Mouse (Mus musculus): ENCODE measurements around the gene Prss44. TPM values are rescaled to one million over a fixed set of nuclear protein-coding genes. Genes with fewer than 3 reads are reported as not detected.

The Prss44 gene
- total and polyA plus RNA-seq, 2 experiments from 2014 or later, result not detected

GRCm38 (mm10) chr9:110778559-110778958, 35.2 kb upstream of the Prss44 start:
- DNase-seq (ENCODE audit: low spot score) (no peak), ATAC-seq (ENCODE audit: insufficient read depth, low read depth) (no peak)
- Histone ChIP-seq H3K27ac (ENCODE audit: low read depth) (no peak overlapping the region), H3K27me3 (ENCODE audit: control insufficient read depth, insufficient read depth, low read length) (0 out of 2 replicates have a peak, but pooled peaks cover 3% of the 10 kb centered on the region), H3K4me3 (ENCODE audit: low read depth, low read length) (no peak overlapping the region), H3K9me3 (replicated peaks; ENCODE audit: control insufficient read depth, low read length) (no peaks in the 10 kb centered on the region), H3K4me2 (ENCODE audit: low read depth, low read length) (no peak overlapping the region), H3K4me1 (ENCODE audit: control insufficient read depth, insufficient read depth) (peaks cover 13% of the 10 kb centered on the region; the same call in 1 of the 2 replicates), H3K9ac (replicated peaks; ENCODE audit: low read depth, low read length) (no peak overlapping the region), H3K36me3 (replicated peaks; ENCODE audit: control insufficient read depth, insufficient read depth, low read length) (no peaks in the 10 kb centered on the region)
- 79% methylated on average over 7 of the region's 7 CpGs for WGBS
- TF ChIP-seq EP300 (IDR thresholded peaks at IDR 0.05; ENCODE audit: low read depth) (no peak), CTCF (IDR thresholded peaks at IDR 0.05; ENCODE audit: low read depth) (no peak)

GRCm38 (mm10) chr9:110779242-110779913, 34.4 kb upstream of the Prss44 start:
- Histone ChIP-seq H3K36me3 (replicated peaks; ENCODE audit: control insufficient read depth, insufficient read depth, low read length) (no peaks in the 10 kb centered on the region), H3K9me3 (replicated peaks; ENCODE audit: control insufficient read depth, low read length) (no peaks in the 10 kb centered on the region), H3K27me3 (ENCODE audit: control insufficient read depth, insufficient read depth, low read length) (0 out of 2 replicates have a peak, but pooled peaks cover 3% of the 10 kb centered on the region), H3K4me3 (ENCODE audit: low read depth, low read length) (no peak overlapping the region), H3K4me2 (ENCODE audit: low read depth, low read length) (no peak overlapping the region), H3K9ac (replicated peaks; ENCODE audit: low read depth, low read length) (no peak overlapping the region), H3K4me1 (ENCODE audit: control insufficient read depth, insufficient read depth) (peaks cover 13% of the 10 kb centered on the region; the same call in 1 of the 2 replicates), H3K27ac (ENCODE audit: low read depth) (no peak overlapping the region)
- ATAC-seq (ENCODE audit: insufficient read depth, low read depth) (no peak), DNase-seq (ENCODE audit: low spot score) (no peak)
- TF ChIP-seq EP300 (IDR thresholded peaks at IDR 0.05; ENCODE audit: low read depth) (no peak), CTCF (IDR thresholded peaks at IDR 0.05; ENCODE audit: low read depth) (peak; percentile 37)
- 61% methylated on average over 5 of the region's 5 CpGs for WGBS

- Histone ChIP-seq H3K9ac (replicated peaks; ENCODE audit: low read depth, low read length) (peak overlapping the region; percentile 34), H3K4me3 (ENCODE audit: low read depth, low read length) (peak overlapping the region; percentile 48), H3K36me3 (replicated peaks; ENCODE audit: control insufficient read depth, insufficient read depth, low read length) (no peaks in the 10 kb centered on the region), H3K9me3 (replicated peaks; ENCODE audit: control insufficient read depth, low read length) (no peaks in the 10 kb centered on the region), H3K4me1 (ENCODE audit: control insufficient read depth, insufficient read depth) (peaks cover 5% of the 10 kb centered on the region; the same call in 1 of the 2 replicates), H3K4me2 (ENCODE audit: low read depth, low read length) (peak overlapping the region; percentile 79), H3K27ac (ENCODE audit: low read depth) (peak overlapping the region; percentile 67), H3K27me3 (ENCODE audit: control insufficient read depth, insufficient read depth, low read length) (0 out of 2 replicates have a peak, but pooled peaks cover 3% of the 10 kb centered on the region)
- ATAC-seq (ENCODE audit: insufficient read depth, low read depth), result peak; percentile 92
- peak; percentile 82 for DNase-seq (ENCODE audit: low spot score)
- peak; percentile 79 for TF ChIP-seq CTCF (IDR thresholded peaks at IDR 0.05; ENCODE audit: low read depth)
- no peak for TF ChIP-seq EP300 (IDR thresholded peaks at IDR 0.05; ENCODE audit: low read depth)
- under 1% methylated on average over 42 of the region's 43 CpGs for WGBS
Observed at GRCm38 (mm10) chr9:110781256-110781721, 32.5 kb upstream of the Prss44 start.

- H3K4me1 ChIP-seq (ENCODE audit: control insufficient read depth, insufficient read depth), result peaks cover 5% of the 10 kb centered on the region; the same call in 1 of the 2 replicates
- H3K9ac ChIP-seq (replicated peaks; ENCODE audit: low read depth, low read length), result peak overlapping the region; percentile 34
- under 1% methylated on average over 22 of the region's 23 CpGs for whole genome bisulfite sequencing
- H3K9me3 ChIP-seq (replicated peaks; ENCODE audit: control insufficient read depth, low read length), result no peaks in the 10 kb centered on the region
- H3K4me2 ChIP-seq (ENCODE audit: low read depth, low read length), result peak overlapping the region; percentile 79
- peak overlapping the region; percentile 67 for H3K27ac ChIP-seq (ENCODE audit: low read depth)
- DNase-seq (ENCODE audit: low spot score) (peak; percentile 73), ATAC-seq (ENCODE audit: insufficient read depth, low read depth) (peak; percentile 69)
- peak overlapping the region; percentile 48 for H3K4me3 ChIP-seq (ENCODE audit: low read depth, low read length)
- TF ChIP-seq CTCF (IDR thresholded peaks at IDR 0.05; ENCODE audit: low read depth), result peak; percentile 16; the same call in 1 of the 2 replicates
- TF ChIP-seq EP300 (IDR thresholded peaks at IDR 0.05; ENCODE audit: low read depth), result no peak
- no peaks in the 10 kb centered on the region for H3K36me3 ChIP-seq (replicated peaks; ENCODE audit: control insufficient read depth, insufficient read depth, low read length)
- 0 out of 2 replicates have a peak, but pooled peaks cover 3% of the 10 kb centered on the region for H3K27me3 ChIP-seq (ENCODE audit: control insufficient read depth, insufficient read depth, low read length)
Observed at GRCm38 (mm10) chr9:110781731-110782130, 32.1 kb upstream of the Prss44 start.

GRCm38 (mm10) chr9:110783611-110784010, 30.2 kb upstream of the Prss44 start:
- ATAC-seq (ENCODE audit: insufficient read depth, low read depth) (no peak), DNase-seq (ENCODE audit: low spot score) (no peak)
- TF ChIP-seq EP300 (IDR thresholded peaks at IDR 0.05; ENCODE audit: low read depth), result no peak
- no peak for TF ChIP-seq CTCF (IDR thresholded peaks at IDR 0.05; ENCODE audit: low read depth)
- H3K36me3 ChIP-seq (replicated peaks; ENCODE audit: control insufficient read depth, insufficient read depth, low read length), result no peaks in the 10 kb centered on the region
- H3K9me3 ChIP-seq (replicated peaks; ENCODE audit: control insufficient read depth, low read length), result no peaks in the 10 kb centered on the region
- 0 out of 2 replicates have a peak, but pooled peaks cover 3% of the 10 kb centered on the region for H3K27me3 ChIP-seq (ENCODE audit: control insufficient read depth, insufficient read depth, low read length)
- H3K4me1 ChIP-seq (ENCODE audit: control insufficient read depth, insufficient read depth), result peaks cover 5% of the 10 kb centered on the region; the same call in 1 of the 2 replicates
- H3K4me3 ChIP-seq (ENCODE audit: low read depth, low read length), result no peak overlapping the region
- H3K27ac ChIP-seq (ENCODE audit: low read depth), result no peak overlapping the region
- H3K9ac ChIP-seq (replicated peaks; ENCODE audit: low read depth, low read length), result no peak overlapping the region
- 22% methylated on average over 1 of the region's 1 CpGs for WGBS
- no peak overlapping the region for H3K4me2 ChIP-seq (ENCODE audit: low read depth, low read length)

Data from heart, postnatal 0 days (tissue).